Mouse (Mus musculus): ENCODE measurements around the gene Usp40. TPM values are rescaled to one million over a fixed set of nuclear protein-coding genes. Genes with fewer than 3 reads are reported as not detected.

Gene Usp40
- polyA plus RNA-seq, 2 experiments = 33.2 to 36.2 TPM

DNA sequence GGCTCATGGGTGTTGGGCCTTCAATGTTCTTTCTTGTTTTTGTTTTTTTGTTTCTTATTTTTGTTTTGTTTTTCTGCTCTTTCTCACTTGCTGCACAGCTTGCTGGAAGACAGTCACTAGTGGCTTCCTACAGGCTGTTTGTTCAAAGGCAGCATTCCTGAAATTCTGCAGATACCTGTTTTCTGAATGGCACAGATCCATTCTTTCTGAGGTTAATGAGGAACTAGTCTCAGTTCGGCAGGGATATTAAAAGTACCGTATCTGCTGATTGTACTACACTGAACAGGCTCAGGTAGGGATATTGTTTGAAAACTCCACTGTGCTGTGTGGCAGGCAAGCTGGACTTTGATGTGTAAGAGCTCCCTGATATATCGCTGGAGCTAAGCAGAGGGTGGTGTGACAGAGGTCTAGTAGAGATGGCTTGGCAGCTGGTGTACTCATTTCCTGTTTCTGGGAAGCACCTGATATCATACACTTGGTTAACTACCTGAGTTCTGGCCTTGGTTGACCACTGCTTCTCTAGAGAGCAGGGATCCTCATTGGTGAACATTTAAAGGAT, 88.2 kb downstream of the Usp40 start:
- 76% methylated on average over 3 of the region's 3 CpGs for WGBS
- H3K27me3 ChIP-seq (ENCODE audit: control insufficient read depth, insufficient read depth, low read length) = no peaks in the 10 kb centered on the region
- ATAC-seq (ENCODE audit: low FRiP score, low read depth) (no peak), DNase-seq (ENCODE audit: low spot score) (no peak)
- H3K36me3 ChIP-seq (ENCODE audit: control insufficient read depth, insufficient read depth, low read length) = peaks cover 58% of the 10 kb centered on the region
- no peak overlapping the region for H3K4me2 ChIP-seq (replicated peaks; ENCODE audit: low read depth, low read length, severe bottlenecking)
- H3K4me3 ChIP-seq (replicated peaks; ENCODE audit: low read length) = no peak overlapping the region
- H3K9ac ChIP-seq (ENCODE audit: low read depth, low read length, severe bottlenecking) = no peak overlapping the region
- H3K27ac ChIP-seq (replicated peaks; ENCODE audit: low read depth, low read length) = no peak overlapping the region
- no peak for TF ChIP-seq POLR2A (IDR thresholded peaks at IDR 0.05; ENCODE audit: borderline replicate concordance, extremely low read depth, insufficient read depth, insufficient read length)
- no peaks in the 10 kb centered on the region for H3K4me1 ChIP-seq (ENCODE audit: control insufficient read depth, insufficient read depth, low read length)
- H3K9me3 ChIP-seq (ENCODE audit: control insufficient read depth, low read length) = no peaks in the 10 kb centered on the region

DNA sequence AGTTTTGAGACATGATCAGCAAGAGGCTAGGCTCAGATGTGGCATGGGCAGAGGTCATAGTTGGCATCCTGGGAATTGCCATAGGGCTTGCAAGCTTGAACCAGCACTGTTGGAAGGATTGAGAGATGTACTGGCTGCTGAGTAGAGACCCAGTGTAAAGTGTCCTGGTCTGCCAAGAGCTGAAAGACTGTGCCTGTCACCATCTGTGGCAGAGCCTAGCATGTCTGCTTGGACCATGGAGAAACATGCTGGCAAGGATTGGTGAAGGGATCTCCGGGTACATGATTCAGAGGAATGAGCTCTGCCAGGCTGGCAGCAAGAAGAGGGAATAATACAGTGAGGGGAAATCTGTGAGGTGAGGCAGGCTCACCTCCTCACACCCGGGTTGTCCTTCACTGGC, 90.3 kb downstream of the Usp40 start:
- no peak for ATAC-seq (ENCODE audit: low FRiP score, low read depth)
- Histone ChIP-seq H3K9me3 (ENCODE audit: control insufficient read depth, low read length) (no peaks in the 10 kb centered on the region), H3K4me3 (replicated peaks; ENCODE audit: low read length) (no peak overlapping the region), H3K4me2 (replicated peaks; ENCODE audit: low read depth, low read length, severe bottlenecking) (no peak overlapping the region), H3K27me3 (ENCODE audit: control insufficient read depth, insufficient read depth, low read length) (no peaks in the 10 kb centered on the region), H3K27ac (replicated peaks; ENCODE audit: low read depth, low read length) (no peak overlapping the region), H3K36me3 (ENCODE audit: control insufficient read depth, insufficient read depth, low read length) (peaks cover 42% of the 10 kb centered on the region), H3K9ac (ENCODE audit: low read depth, low read length, severe bottlenecking) (no peak overlapping the region), H3K4me1 (ENCODE audit: control insufficient read depth, insufficient read depth, low read length) (0 out of 2 replicates have a peak, but pooled peaks cover 2% of the 10 kb centered on the region)
- WGBS = 96% methylated on average over 2 of the region's 2 CpGs
- TF ChIP-seq POLR2A (IDR thresholded peaks at IDR 0.05; ENCODE audit: borderline replicate concordance, extremely low read depth, insufficient read depth, insufficient read length) = no peak
- no peak for DNase-seq (ENCODE audit: low spot score)

DNA sequence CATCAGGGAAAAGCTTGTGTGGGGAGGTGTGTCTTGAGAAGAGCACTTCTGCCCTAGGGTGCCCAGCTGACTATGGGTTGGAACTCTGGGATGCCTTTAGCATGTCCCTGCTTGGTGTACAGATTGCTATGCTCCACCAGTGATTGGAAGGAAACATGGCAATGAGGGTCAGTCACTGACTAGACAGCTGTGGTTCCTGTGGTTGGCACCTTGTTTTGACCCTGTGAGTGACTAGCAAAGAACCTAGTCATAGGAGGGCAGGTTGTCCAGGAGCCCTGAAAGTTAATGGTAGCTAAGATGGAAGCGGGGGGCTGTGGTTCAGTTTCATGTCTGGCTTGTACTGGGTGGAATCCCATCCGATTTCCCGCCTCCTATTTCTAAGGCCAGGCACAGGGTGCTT, 91.0 kb downstream of the Usp40 start:
- peaks cover 2% of the 10 kb centered on the region; the same call in 1 of the 2 replicates for H3K4me1 ChIP-seq (ENCODE audit: control insufficient read depth, insufficient read depth, low read length)
- H3K4me2 ChIP-seq (replicated peaks; ENCODE audit: low read depth, low read length, severe bottlenecking) = no peak overlapping the region
- TF ChIP-seq POLR2A (IDR thresholded peaks at IDR 0.05; ENCODE audit: borderline replicate concordance, extremely low read depth, insufficient read depth, insufficient read length) = no peak
- peaks cover 42% of the 10 kb centered on the region for H3K36me3 ChIP-seq (ENCODE audit: control insufficient read depth, insufficient read depth, low read length)
- H3K27ac ChIP-seq (replicated peaks; ENCODE audit: low read depth, low read length) = no peak overlapping the region
- ATAC-seq (ENCODE audit: low FRiP score, low read depth) = no peak
- no peak for DNase-seq (ENCODE audit: low spot score)
- H3K4me3 ChIP-seq (replicated peaks; ENCODE audit: low read length) = no peak overlapping the region
- H3K27me3 ChIP-seq (ENCODE audit: control insufficient read depth, insufficient read depth, low read length) = no peaks in the 10 kb centered on the region
- no peaks in the 10 kb centered on the region for H3K9me3 ChIP-seq (ENCODE audit: control insufficient read depth, low read length)
- H3K9ac ChIP-seq (ENCODE audit: low read depth, low read length, severe bottlenecking) = no peak overlapping the region
- 90% methylated on average over 3 of the region's 3 CpGs for WGBS

DNA sequence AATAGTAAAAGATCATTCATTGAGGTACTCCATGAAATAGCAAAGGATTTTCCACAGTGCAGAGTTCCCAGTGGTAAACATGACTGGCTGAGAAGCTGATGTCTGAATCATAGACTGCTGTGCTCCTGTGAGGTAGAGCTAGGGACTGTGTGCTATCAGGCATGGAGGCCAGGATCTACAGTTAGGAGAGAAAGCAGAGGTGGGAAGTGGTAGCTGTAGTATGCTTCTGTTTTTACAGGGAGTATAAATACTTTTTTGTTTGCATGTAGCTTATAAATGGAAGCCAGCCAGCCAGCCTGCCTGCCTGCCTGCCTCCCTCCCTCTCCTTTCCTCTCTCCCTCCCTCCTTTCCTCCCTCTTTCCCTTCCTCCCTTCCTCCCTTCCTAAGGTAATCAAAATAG, 95.0 kb downstream of the Usp40 start:
- Histone ChIP-seq H3K27me3 (ENCODE audit: control insufficient read depth, insufficient read depth, low read length) (no peaks in the 10 kb centered on the region), H3K4me1 (ENCODE audit: control insufficient read depth, insufficient read depth, low read length) (peaks cover 2% of the 10 kb centered on the region; the same call in 1 of the 2 replicates), H3K4me2 (replicated peaks; ENCODE audit: low read depth, low read length, severe bottlenecking) (no peak overlapping the region), H3K9ac (ENCODE audit: low read depth, low read length, severe bottlenecking) (no peak overlapping the region), H3K4me3 (replicated peaks; ENCODE audit: low read length) (no peak overlapping the region), H3K9me3 (ENCODE audit: control insufficient read depth, low read length) (no peaks in the 10 kb centered on the region), H3K27ac (replicated peaks; ENCODE audit: low read depth, low read length) (no peak overlapping the region), H3K36me3 (ENCODE audit: control insufficient read depth, insufficient read depth, low read length) (peaks cover 32% of the 10 kb centered on the region)
- no peak for TF ChIP-seq POLR2A (IDR thresholded peaks at IDR 0.05; ENCODE audit: borderline replicate concordance, extremely low read depth, insufficient read depth, insufficient read length)
- DNase-seq (ENCODE audit: low spot score) (no peak), ATAC-seq (ENCODE audit: low FRiP score, low read depth) (no peak)

DNA sequence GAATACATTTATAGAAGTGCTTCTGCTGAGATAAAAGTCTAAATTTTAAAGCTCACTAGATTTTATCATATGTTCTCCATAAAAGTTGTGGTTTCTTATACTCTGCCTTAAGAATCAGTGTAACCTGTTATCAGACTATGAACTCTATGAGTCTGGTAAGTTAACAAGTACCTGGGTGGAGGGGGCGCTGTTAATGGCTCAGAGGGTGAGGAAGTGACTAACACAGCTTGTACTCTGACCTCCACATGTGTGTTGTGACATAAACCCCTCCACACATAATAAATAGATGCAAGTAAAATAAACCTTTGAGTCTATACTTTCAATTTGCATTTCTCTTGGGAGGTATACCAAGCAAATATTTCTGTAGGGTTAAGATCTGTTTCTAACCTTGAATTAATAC, 97.9 kb downstream of the Usp40 start:
- no peak for TF ChIP-seq POLR2A (IDR thresholded peaks at IDR 0.05; ENCODE audit: borderline replicate concordance, extremely low read depth, insufficient read depth, insufficient read length)
- Histone ChIP-seq H3K27ac (replicated peaks; ENCODE audit: low read depth, low read length) (no peak overlapping the region), H3K27me3 (ENCODE audit: control insufficient read depth, insufficient read depth, low read length) (no peaks in the 10 kb centered on the region), H3K4me3 (replicated peaks; ENCODE audit: low read length) (no peak overlapping the region), H3K9me3 (ENCODE audit: control insufficient read depth, low read length) (no peaks in the 10 kb centered on the region), H3K4me1 (ENCODE audit: control insufficient read depth, insufficient read depth, low read length) (peaks cover 2% of the 10 kb centered on the region; the same call in 1 of the 2 replicates), H3K4me2 (replicated peaks; ENCODE audit: low read depth, low read length, severe bottlenecking) (no peak overlapping the region), H3K36me3 (ENCODE audit: control insufficient read depth, insufficient read depth, low read length) (peaks cover 16% of the 10 kb centered on the region; the same call in 1 of the 2 replicates), H3K9ac (ENCODE audit: low read depth, low read length, severe bottlenecking) (no peak overlapping the region)
- 78% methylated on average over 1 of the region's 1 CpGs for WGBS
- ATAC-seq (ENCODE audit: low FRiP score, low read depth) = no peak
- no peak for DNase-seq (ENCODE audit: low spot score)
